Mouse (Mus musculus): ENCODE results near the gene Psd.

DNA sequence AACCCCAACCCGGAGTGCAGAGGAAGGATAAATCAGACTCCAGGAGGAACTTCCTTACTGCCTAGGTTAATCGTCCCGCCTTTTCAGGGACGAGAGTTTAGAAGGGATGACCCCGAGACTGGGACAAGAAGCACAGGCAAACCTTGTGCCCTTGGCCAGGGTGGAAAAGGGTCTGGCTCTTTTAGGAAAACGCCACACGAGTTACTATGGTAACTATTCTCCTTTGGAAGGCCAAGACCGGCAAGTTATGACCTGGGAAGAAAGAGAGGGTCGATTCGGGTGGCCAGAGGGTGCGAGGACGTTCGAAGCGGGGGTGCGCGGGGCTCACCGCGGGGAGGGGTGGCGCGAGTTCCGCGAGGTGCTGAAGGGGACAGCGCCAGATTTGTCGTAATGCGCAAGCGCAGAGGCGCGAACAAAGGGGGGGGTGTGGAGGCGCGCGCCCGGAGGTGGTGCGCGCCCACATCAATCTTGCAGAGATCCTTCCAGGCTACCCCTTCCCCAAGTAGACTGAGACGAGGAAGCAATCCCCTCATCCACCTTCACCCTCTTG lies at the start of gene Psd:
- TF ChIP-seq POLR2A (IDR thresholded peaks at IDR 0.05; ENCODE audit: insufficient read depth, low read depth, low read length) = no peak
- TF ChIP-seq CTCF (IDR thresholded peaks at IDR 0.05) = no peak

Data from heart, adult 2 months (tissue).